Mouse (Mus musculus): ENCODE data around the gene Prg2.

The Prg2 gene

GRCm38 (mm10) chr2:84980188-84980587 is at the start of gene Prg2:
Prg2 (plus strand) TSS chr2:84980461.
- no peak for DNase-seq (ENCODE audit: low read depth, low spot score)

- DNase-seq (ENCODE audit: low read depth, low spot score) = no peak
Observed at GRCm38 (mm10) chr2:84933992-84934648, 46.1 kb upstream of the Prg2 start.

- DNase-seq (ENCODE audit: low read depth, low spot score) = no peak
Observed at GRCm38 (mm10) chr2:84934649-84935007, 45.6 kb upstream of the Prg2 start.

- DNase-seq (ENCODE audit: low read depth, low spot score) = no peak
Observed at GRCm38 (mm10) chr2:84935065-84935464, 45.2 kb upstream of the Prg2 start.

GRCm38 (mm10) chr2:84936474-84937429 is 43.5 kb upstream of the Prg2 start, which contains the start of gene Slc43a3:
Slc43a3 (plus strand) TSS chr2:84936579.
- peak; percentile 94 for DNase-seq (ENCODE audit: low read depth, low spot score)

- DNase-seq (ENCODE audit: low read depth, low spot score) = peak; percentile 50
Observed at GRCm38 (mm10) chr2:84937491-84938150, 42.6 kb upstream of the Prg2 start.

GRCm38 (mm10) chr2:84938249-84938946 is 41.9 kb upstream of the Prg2 start:
- DNase-seq (ENCODE audit: low read depth, low spot score) = peak; percentile 60

GRCm38 (mm10) chr2:84939306-84939705 is 41.0 kb upstream of the Prg2 start:
- DNase-seq (ENCODE audit: low read depth, low spot score) = no peak

GRCm38 (mm10) chr2:84939711-84940110 is 40.5 kb upstream of the Prg2 start:
- DNase-seq (ENCODE audit: low read depth, low spot score) = no peak

GRCm38 (mm10) chr2:84941332-84941731 is 38.9 kb upstream of the Prg2 start:
- no peak for DNase-seq (ENCODE audit: low read depth, low spot score)

- no peak for DNase-seq (ENCODE audit: low read depth, low spot score)
Observed at GRCm38 (mm10) chr2:84941795-84942194, 38.5 kb upstream of the Prg2 start.

GRCm38 (mm10) chr2:84947154-84947771 is 33.0 kb upstream of the Prg2 start:
- DNase-seq (ENCODE audit: low read depth, low spot score) = no peak

GRCm38 (mm10) chr2:84948252-84948651 is 32.0 kb upstream of the Prg2 start:
- no peak for DNase-seq (ENCODE audit: low read depth, low spot score)

GRCm38 (mm10) chr2:84948721-84949120 is 31.5 kb upstream of the Prg2 start:
- no peak for DNase-seq (ENCODE audit: low read depth, low spot score)

- DNase-seq (ENCODE audit: low read depth, low spot score) = peak; percentile 25
Observed at GRCm38 (mm10) chr2:84951027-84951426, 29.2 kb upstream of the Prg2 start.

- DNase-seq (ENCODE audit: low read depth, low spot score) = peak; percentile 37
Observed at GRCm38 (mm10) chr2:84952251-84952650, 28.0 kb upstream of the Prg2 start.

GRCm38 (mm10) chr2:84952693-84953092 is 27.6 kb upstream of the Prg2 start:
- no peak for DNase-seq (ENCODE audit: low read depth, low spot score)

GRCm38 (mm10) chr2:84955435-84955834 is 24.8 kb upstream of the Prg2 start:
- no peak for DNase-seq (ENCODE audit: low read depth, low spot score)

- DNase-seq (ENCODE audit: low read depth, low spot score) = peak; percentile 79
Observed at GRCm38 (mm10) chr2:84956274-84956673, 24.0 kb upstream of the Prg2 start.

GRCm38 (mm10) chr2:84958588-84959264 is 21.5 kb upstream of the Prg2 start:
- no peak for DNase-seq (ENCODE audit: low read depth, low spot score)

- peak; percentile 99 for DNase-seq (ENCODE audit: low read depth, low spot score)
Observed at GRCm38 (mm10) chr2:84961300-84961699, 19.0 kb upstream of the Prg2 start.
